Mouse (Mus musculus) cerebellum, adult 8-10 months (tissue): ENCODE data around the gene Tbcb.
"Not testable (repeated sequence)": the region's sequence is repeated elsewhere in the genome, so short reads cannot be mapped to it uniquely, and the experiment has no call there.

ENCODE experiments used
- DNase-seq: peaks from one replicate; pipeline ENCODE4 v3.0.0; 2022

Tbcb gene

GRCm38 (mm10) chr7:30221433-30221832 lies 10.6 kb downstream of the Tbcb start:
- DNase-seq, result no peak

GRCm38 (mm10) chr7:30220008-30220356 lies 12.1 kb downstream of the Tbcb start:
- DNase-seq, result no peak

GRCm38 (mm10) chr7:30219293-30220007 lies 12.6 kb downstream of the Tbcb start:
- no peak for DNase-seq

- no peak for DNase-seq
Observed at GRCm38 (mm10) chr7:30217277-30217676, 14.8 kb downstream of the Tbcb start.

GRCm38 (mm10) chr7:30216723-30217151 lies 15.3 kb downstream of the Tbcb start:
- peak; percentile 82 for DNase-seq

GRCm38 (mm10) chr7:30215875-30216274 lies 16.2 kb downstream of the Tbcb start:
- DNase-seq, result no peak

- DNase-seq, result no peak
Observed at GRCm38 (mm10) chr7:30213881-30214280, 18.2 kb downstream of the Tbcb start.

- no peak for DNase-seq
Observed at GRCm38 (mm10) chr7:30211025-30211424, 21.0 kb downstream of the Tbcb start.

GRCm38 (mm10) chr7:30206364-30206763 lies 25.7 kb downstream of the Tbcb start:
- DNase-seq, result not testable (repeated sequence)

- peak; percentile 81 for DNase-seq
Observed at GRCm38 (mm10) chr7:30205383-30205782, 26.7 kb downstream of the Tbcb start.

- no peak for DNase-seq
Observed at GRCm38 (mm10) chr7:30204380-30204779, 27.7 kb downstream of the Tbcb start.

- peak; percentile 59 for DNase-seq
Observed at GRCm38 (mm10) chr7:30202895-30203690, 29.0 kb downstream of the Tbcb start.

GRCm38 (mm10) chr7:30200661-30201060 lies 31.4 kb downstream of the Tbcb start:
- DNase-seq, result not testable (repeated sequence)

- peak; percentile 12 for DNase-seq
Observed at GRCm38 (mm10) chr7:30200200-30200599, 31.9 kb downstream of the Tbcb start.

GRCm38 (mm10) chr7:30199498-30200139 lies 32.5 kb downstream of the Tbcb start:
- DNase-seq, result peak; percentile 14

- peak; percentile 67 for DNase-seq
Observed at GRCm38 (mm10) chr7:30198481-30198971, 33.5 kb downstream of the Tbcb start, which contains the start of gene Capns1. Capns1 (minus strand) TSS chr7:30198811.

GRCm38 (mm10) chr7:30197592-30198129 lies 34.4 kb downstream of the Tbcb start:
- DNase-seq, result no peak

- no peak for DNase-seq
Observed at GRCm38 (mm10) chr7:30196171-30196570, 35.9 kb downstream of the Tbcb start.

- DNase-seq, result no peak
Observed at GRCm38 (mm10) chr7:30195461-30195860, 36.6 kb downstream of the Tbcb start.

GRCm38 (mm10) chr7:30194884-30195283 lies 37.2 kb downstream of the Tbcb start:
- peak; percentile 93 for DNase-seq

- peak; percentile 52 for DNase-seq
Observed at GRCm38 (mm10) chr7:30194101-30194831, 37.8 kb downstream of the Tbcb start.

- peak; percentile 82 for DNase-seq
Observed at GRCm38 (mm10) chr7:30193581-30194100, 38.4 kb downstream of the Tbcb start.
